Mouse (Mus musculus): ENCODE data around the gene Cdc42se2. TPM values are rescaled to one million over a fixed set of nuclear protein-coding genes. Genes with fewer than 3 reads are reported as not detected.

Gene Cdc42se2
- 35.7 and 60.0 TPM in 2 replicates for polyA plus RNA-seq (2012; rRNA removed; ENCODE audit: low replicate concordance)

DNA sequence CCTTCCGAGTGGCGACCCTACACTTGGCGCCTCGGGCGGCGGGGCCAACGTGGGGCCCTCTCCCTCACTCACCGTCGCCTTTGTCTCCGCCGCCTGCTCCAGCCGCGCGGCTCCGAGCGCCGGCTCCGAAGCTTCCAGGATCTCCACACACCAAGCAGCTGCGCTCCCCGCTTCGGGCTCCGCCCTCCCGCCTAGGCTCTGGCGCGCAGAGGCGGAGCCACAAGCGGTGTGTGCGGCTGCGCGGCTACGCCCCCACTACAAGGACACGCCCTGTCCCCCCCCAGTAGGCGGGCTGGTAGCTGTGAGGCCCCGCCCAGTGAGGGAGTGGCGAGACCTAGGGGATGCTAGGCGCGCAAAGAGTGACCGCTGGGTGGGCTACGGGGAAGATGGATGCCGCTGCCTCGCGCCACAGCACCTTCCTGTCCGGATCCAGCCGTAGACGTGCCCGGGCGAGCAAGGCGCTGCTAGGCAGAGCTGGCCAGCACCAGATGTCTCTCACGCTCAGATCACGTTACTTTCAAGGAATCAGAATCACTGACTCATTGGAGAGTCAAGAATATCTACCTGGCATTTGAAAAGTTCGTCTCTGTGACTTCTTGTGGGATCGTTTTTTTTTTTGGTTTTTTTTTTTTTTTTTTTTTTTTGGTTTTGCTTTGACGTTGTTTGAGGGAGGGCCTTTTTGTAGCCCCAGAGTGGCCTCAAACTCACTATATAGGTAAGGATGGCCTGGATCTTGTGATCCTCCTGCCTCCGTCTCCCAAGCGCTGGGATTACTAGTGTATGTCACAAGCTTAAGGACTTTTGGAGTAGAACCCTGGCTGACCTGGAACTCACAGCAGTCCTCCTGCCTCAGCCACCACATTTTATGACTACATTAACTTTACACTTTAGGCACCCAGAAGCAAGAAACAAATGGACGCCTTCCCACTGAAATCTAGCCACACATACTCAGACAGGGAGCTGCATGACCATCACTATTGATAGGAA is at the start of gene Cdc42se2:
Gene Cdc42se2 (minus strand): TSS at position 188 of the 987 bp plus-strand sequence.

Other genes with a start within 250 kb of the Cdc42se2 start
- 0.67 and 2.5 TPM in 2 replicates for gene Lyrm7, start 73.2 kb upstream of the Cdc42se2 start, polyA plus RNA-seq (2012; rRNA removed; ENCODE audit: low replicate concordance)
- 283 and 303 TPM in 2 replicates for gene Hint1, start 78.7 kb upstream of the Cdc42se2 start, polyA plus RNA-seq (2012; rRNA removed; ENCODE audit: low replicate concordance)
- 938 and 1,116 TPM in 2 replicates for gene Gpx3, start 114.8 kb upstream of the Cdc42se2 start, polyA plus RNA-seq (2012; rRNA removed; ENCODE audit: low replicate concordance)
- 43.9 and 75.2 TPM in 2 replicates for gene Tnip1, start 175.2 kb upstream of the Cdc42se2 start, polyA plus RNA-seq (2012; rRNA removed; ENCODE audit: low replicate concordance)
- 181 and 229 TPM in 2 replicates for gene Anxa6, start 245.8 kb upstream of the Cdc42se2 start, polyA plus RNA-seq (2012; rRNA removed; ENCODE audit: low replicate concordance)

Data from mammary gland, adult 2 months (tissue).